Mouse (Mus musculus) subcutaneous adipose tissue, adult 2 months (tissue): ENCODE measurements around the gene Rep15. TPM values are rescaled to one million over a fixed set of nuclear protein-coding genes. Genes with fewer than 3 reads are reported as not detected.

Experiments
- polyA plus RNA-seq: library from polyadenylated mRNA; depleted of rRNA; stranded (reverse); fragments of >200 nt; gene quantifications from 2 replicates; pipeline ENCODE4 v1.2.3, GENCODE M21; 2012; ENCODE audit warnings: low replicate concordance; rRNA removed

Rep15 gene
- polyA plus RNA-seq: 0.56 and 0.76 TPM in 2 replicates

DNA sequence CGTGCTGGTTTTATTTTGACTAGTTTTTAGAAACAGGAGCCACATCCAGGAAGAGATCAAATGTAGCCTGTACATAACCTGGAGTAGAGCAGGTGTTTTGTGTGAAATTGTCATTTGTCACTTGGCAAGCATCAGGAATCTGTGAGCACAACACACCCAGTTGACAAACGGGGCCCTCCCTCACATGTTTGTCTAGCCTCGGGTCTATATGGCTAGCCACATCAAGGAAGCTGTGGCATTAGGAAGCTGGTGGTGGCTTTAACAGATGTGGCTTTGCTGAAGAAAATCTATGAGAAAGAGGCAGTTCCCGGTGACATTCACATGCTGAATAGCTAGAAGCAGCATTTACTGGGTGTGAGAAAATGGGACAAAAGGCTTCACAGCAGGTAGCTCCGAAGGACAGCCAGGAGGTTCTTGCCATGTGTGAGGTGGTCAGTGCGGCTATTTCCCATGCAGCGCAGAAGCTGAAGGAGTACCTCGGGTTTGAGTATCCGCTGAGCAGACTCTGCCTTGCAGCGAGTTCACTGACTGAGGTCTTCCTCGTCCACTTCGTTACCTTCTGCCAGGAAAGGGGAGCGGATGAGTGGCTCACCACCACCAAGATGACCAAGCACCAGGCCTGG lies at the start of gene Rep15:
Gene Rep15 (plus strand): TSS at position 282 of the 623 bp plus-strand sequence.

DNA sequence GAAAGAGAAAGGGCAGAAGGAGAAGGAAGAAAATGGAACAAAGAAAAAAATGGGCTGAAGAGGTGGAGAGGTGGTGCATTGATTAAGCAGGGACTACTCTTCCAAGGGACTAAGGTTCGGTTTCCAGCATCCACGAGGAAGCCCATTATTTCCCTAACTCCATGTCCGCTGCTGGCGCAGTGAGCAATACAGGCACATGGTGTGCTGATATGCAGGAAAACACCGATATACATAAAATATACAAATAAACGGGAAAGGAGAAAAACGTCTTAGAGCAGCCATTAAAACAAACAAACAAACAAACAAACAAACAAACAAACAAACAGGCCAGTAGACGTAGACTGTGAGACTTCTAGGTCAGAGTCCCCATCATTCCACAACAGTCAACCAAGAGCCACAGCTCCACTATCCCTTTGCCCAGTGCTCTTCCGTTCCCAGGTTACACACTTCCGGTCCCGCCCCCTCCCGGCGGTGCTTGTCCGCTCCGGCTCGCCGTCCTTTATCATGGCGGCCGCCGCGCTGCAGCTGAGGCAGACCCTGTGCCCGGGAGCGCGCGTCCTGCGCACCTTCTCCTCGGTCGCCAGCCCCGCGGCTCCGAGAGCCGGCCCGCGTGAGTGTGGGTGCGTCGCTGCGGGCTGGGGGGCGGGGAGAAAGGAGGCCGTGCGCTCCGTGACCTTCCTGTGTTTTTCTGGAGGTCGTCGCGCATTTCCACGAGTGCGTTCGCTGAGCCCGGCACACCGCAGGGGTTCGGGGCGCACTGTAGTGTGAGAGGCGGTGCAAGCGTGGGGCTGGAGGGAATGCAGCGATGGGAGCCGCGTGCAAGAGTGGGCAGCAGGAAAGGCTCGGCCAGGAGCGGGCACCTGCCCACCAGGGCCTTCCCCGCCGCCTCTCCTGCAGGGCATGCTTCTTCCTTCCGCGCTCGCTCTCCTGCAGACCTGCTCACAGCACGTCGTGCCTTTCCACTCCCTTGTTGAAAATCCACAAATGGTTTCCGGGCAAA lies 10.2 kb downstream of the Rep15 start, which contains the start of gene Mrps35:
Gene Mrps35 (plus strand): TSS at position 474 of the 1,000 bp plus-strand sequence.

Other genes with a start within 250 kb of the Rep15 start
- gene Arntl2, start 236.5 kb upstream of the Rep15 start, polyA plus RNA-seq: 12.1 and 20.6 TPM in 2 replicates
- not detected in 2 replicates for gene Smco2, start 182.5 kb upstream of the Rep15 start, polyA plus RNA-seq
- 34.1 and 37.2 TPM in 2 replicates for gene Ppfibp1, start 144.1 kb upstream of the Rep15 start, polyA plus RNA-seq
- gene 1700034J05Rik, start 78.2 kb upstream of the Rep15 start, polyA plus RNA-seq: not detected in 2 replicates
- gene Mrps35, start 10.2 kb downstream of the Rep15 start, polyA plus RNA-seq: 5.6 and 11.0 TPM in 2 replicates
- 1.4 TPM in 1 of 2 replicates, not detected in the other for gene Mansc4, start 54.4 kb downstream of the Rep15 start, polyA plus RNA-seq
- 17.3 and 24.4 TPM in 2 replicates for gene Klhl42, start 58.8 kb downstream of the Rep15 start, polyA plus RNA-seq
- 1.7 and 5.8 TPM in 2 replicates for gene Pthlh, start 231.6 kb downstream of the Rep15 start, polyA plus RNA-seq